Mouse (Mus musculus): ENCODE data around the gene Nbas. TPM values are rescaled to one million over a fixed set of nuclear protein-coding genes. Genes with fewer than 3 reads are reported as not detected.

Nbas gene
- 10.5 TPM in 2 replicates for polyA plus RNA-seq (2011; ENCODE audit: insufficient read depth, insufficient read length, low read depth, missing spikeins)

DNA sequence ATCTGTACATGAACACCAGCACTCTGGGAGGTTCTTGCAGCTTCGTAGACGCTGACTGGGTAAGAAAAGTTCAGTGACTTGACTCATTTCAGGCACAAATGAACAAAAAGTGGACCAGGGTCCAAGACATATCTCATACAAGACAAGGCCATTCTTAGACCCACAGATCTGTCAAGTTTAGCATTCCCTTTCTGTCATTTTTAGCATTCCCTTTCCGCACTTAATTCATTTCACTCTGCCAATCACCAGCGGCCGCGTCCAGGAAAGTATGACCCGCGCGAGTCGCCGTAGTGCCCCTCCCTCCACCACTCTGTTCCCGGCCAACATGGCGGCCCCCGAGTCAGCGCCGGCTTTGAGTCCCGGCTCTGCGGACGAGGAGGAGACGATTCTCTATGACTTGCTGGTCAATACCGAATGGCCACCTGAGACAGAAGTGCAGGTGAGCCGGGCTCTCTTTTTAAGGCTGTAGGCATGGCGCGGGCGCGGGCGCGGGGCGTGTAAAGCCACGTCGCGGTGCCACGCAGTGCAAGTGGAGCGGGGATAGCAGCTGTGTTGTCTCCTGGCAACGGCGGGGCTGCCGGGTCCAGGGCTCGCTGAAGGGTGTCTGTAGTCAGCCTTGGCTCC lies at the start of gene Nbas:
TSS of gene Nbas (plus strand) at position 308 of the 624 bp plus-strand sequence.
- no peak within 1 kb of the TSS for H3K27ac ChIP-seq (ENCODE audit: insufficient read depth, low read length)
- no peak for TF ChIP-seq CTCF (IDR thresholded peaks at IDR 0.05; ENCODE audit: low read depth, low read length)
- no peak for TF ChIP-seq EP300 (IDR thresholded peaks at IDR 0.05; ENCODE audit: insufficient read depth, low read depth, low read length)
- TF ChIP-seq POLR2A (IDR thresholded peaks at IDR 0.05; ENCODE audit: insufficient read depth, low read length), result no peak
- H3K4me3 ChIP-seq (ENCODE audit: low read depth, low read length), result peak within 1 kb of the TSS; percentile 91
- no peaks in the 10 kb centered on the region for H3K4me1 ChIP-seq (ENCODE audit: control insufficient read depth, insufficient read depth, low read length)
- no peaks in the 10 kb centered on the region for H3K9me3 ChIP-seq (replicated peaks; ENCODE audit: control insufficient read depth, insufficient read depth, low read length, poor library complexity, severe bottlenecking)
- H3K36me3 ChIP-seq (ENCODE audit: control insufficient read depth, insufficient read depth, low read length, poor library complexity, severe bottlenecking), result no peaks in the 10 kb centered on the region
- peak within 1 kb of the TSS; percentile 72 for H3K9ac ChIP-seq (ENCODE audit: low read depth, poor library complexity, severe bottlenecking)
- H3K27me3 ChIP-seq (ENCODE audit: control insufficient read depth, insufficient read depth, low read length, poor library complexity, severe bottlenecking), result no peaks in the 10 kb centered on the region

DNA sequence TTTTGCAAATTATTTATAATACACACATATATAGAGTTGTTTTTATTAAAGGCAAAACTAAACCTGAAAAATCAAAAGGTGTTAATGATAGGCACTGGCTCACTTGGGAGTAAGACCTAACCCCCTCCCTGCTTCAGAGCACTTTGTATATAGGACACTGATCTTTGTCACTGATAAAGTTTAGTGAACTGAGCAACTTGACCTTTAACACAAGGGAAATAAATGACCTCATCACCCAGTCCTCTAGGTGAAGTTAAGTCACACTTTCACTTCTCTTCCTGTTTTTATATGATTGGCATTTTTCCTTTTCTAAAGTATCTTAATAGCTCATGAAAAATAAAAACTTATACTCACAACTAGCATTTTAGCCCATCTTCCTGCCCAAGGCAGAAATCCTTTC lies 26.5 kb upstream of the Nbas start:
- Histone ChIP-seq H3K27ac (ENCODE audit: insufficient read depth, low read length) (no peak overlapping the region), H3K9me3 (replicated peaks; ENCODE audit: control insufficient read depth, insufficient read depth, low read length, poor library complexity, severe bottlenecking) (no peaks in the 10 kb centered on the region), H3K4me1 (ENCODE audit: control insufficient read depth, insufficient read depth, low read length) (no peaks in the 10 kb centered on the region), H3K27me3 (ENCODE audit: control insufficient read depth, insufficient read depth, low read length, poor library complexity, severe bottlenecking) (no peaks in the 10 kb centered on the region), H3K9ac (ENCODE audit: low read depth, poor library complexity, severe bottlenecking) (no peak overlapping the region), H3K36me3 (ENCODE audit: control insufficient read depth, insufficient read depth, low read length, poor library complexity, severe bottlenecking) (peaks cover 61% of the 10 kb centered on the region), H3K4me3 (ENCODE audit: low read depth, low read length) (no peak overlapping the region)
- TF ChIP-seq POLR2A (IDR thresholded peaks at IDR 0.05; ENCODE audit: insufficient read depth, low read length), result no peak
- TF ChIP-seq EP300 (IDR thresholded peaks at IDR 0.05; ENCODE audit: insufficient read depth, low read depth, low read length), result no peak

DNA sequence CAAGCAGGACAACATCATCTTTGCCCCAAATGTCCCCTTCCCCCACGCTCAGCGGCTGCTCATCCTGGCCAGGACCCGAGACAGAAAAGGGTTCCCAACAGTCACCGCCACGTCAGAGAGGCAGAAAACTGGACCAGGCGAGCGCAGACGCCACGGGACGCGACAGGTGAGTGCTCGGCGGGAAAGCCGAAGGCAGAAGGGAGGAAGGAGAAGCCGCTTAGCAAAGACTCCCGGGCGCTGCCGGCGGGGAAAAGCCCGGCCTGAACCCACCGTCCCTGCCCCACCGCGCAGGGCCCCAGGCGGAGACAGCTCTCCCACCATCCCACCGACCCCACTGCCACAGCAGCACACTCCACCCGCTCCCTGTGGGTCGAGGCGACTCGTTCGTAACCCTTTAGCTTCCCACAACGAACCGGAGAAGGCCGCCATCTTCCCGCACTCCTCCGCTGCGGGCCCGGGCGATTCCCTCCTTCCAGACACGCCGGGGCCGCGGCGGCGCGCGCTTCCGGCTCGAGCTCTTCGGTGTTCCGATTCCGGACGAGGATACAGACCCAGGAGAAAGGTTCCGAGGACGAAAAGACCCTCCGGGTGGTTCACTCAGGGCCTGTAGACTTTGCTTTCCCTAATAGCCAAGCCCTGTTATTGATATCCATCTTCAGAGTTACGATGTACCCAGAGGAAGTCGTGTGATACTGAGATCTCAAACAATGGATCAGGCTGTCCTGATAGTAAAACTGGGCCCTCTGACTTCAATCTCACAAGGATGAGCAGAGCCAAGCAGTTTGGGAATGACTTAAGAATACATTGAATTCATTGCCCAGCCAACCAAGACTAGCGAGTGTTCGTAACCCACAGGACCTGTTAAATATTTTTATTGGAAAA lies 20.0 kb upstream of the Nbas start, which contains the start of gene Ddx1:
TSS of gene Ddx1 (minus strand) at position 523 of the 882 bp plus-strand sequence.
- H3K9me3 ChIP-seq (replicated peaks; ENCODE audit: control insufficient read depth, insufficient read depth, low read length, poor library complexity, severe bottlenecking), result no peaks in the 10 kb centered on the region
- peak within 1 kb of the TSS; percentile 86 for H3K4me3 ChIP-seq (ENCODE audit: low read depth, low read length)
- H3K27ac ChIP-seq (ENCODE audit: insufficient read depth, low read length), result no peak within 1 kb of the TSS
- H3K9ac ChIP-seq (ENCODE audit: low read depth, poor library complexity, severe bottlenecking), result peak within 1 kb of the TSS; percentile 97
- no peaks in the 10 kb centered on the region for H3K4me1 ChIP-seq (ENCODE audit: control insufficient read depth, insufficient read depth, low read length)
- no peak for TF ChIP-seq POLR2A (IDR thresholded peaks at IDR 0.05; ENCODE audit: insufficient read depth, low read length)
- TF ChIP-seq EP300 (IDR thresholded peaks at IDR 0.05; ENCODE audit: insufficient read depth, low read depth, low read length), result no peak
- TF ChIP-seq CTCF (IDR thresholded peaks at IDR 0.05; ENCODE audit: low read depth, low read length), result no peak
- peaks cover 15% of the 10 kb centered on the region for H3K36me3 ChIP-seq (ENCODE audit: control insufficient read depth, insufficient read depth, low read length, poor library complexity, severe bottlenecking)
- no peaks in the 10 kb centered on the region for H3K27me3 ChIP-seq (ENCODE audit: control insufficient read depth, insufficient read depth, low read length, poor library complexity, severe bottlenecking)

DNA sequence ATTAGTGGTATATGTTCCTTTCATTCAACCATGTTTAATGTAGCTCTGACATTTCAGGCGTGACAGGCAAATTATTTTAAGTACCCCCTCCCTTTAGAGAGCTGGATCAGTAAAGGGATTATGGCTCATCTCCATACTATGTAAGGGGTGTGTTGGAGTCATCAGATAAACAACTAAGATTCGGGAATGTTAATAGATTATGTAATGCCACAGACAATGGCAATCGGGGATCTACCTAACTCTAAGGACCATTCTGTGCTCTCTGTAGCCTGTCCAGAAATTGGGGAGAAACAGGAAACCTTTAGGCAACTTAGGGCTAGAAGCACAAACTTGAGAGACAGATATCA lies 19.4 kb upstream of the Nbas start:
- Histone ChIP-seq H3K4me1 (ENCODE audit: control insufficient read depth, insufficient read depth, low read length) (no peaks in the 10 kb centered on the region), H3K9me3 (replicated peaks; ENCODE audit: control insufficient read depth, insufficient read depth, low read length, poor library complexity, severe bottlenecking) (no peaks in the 10 kb centered on the region), H3K4me3 (ENCODE audit: low read depth, low read length) (no peak overlapping the region), H3K27ac (ENCODE audit: insufficient read depth, low read length) (no peak overlapping the region), H3K9ac (ENCODE audit: low read depth, poor library complexity, severe bottlenecking) (no peak overlapping the region), H3K36me3 (ENCODE audit: control insufficient read depth, insufficient read depth, low read length, poor library complexity, severe bottlenecking) (peaks cover 12% of the 10 kb centered on the region), H3K27me3 (ENCODE audit: control insufficient read depth, insufficient read depth, low read length, poor library complexity, severe bottlenecking) (no peaks in the 10 kb centered on the region)
- TF ChIP-seq POLR2A (IDR thresholded peaks at IDR 0.05; ENCODE audit: insufficient read depth, low read length), result no peak
- no peak for TF ChIP-seq EP300 (IDR thresholded peaks at IDR 0.05; ENCODE audit: insufficient read depth, low read depth, low read length)
- TF ChIP-seq CTCF (IDR thresholded peaks at IDR 0.05; ENCODE audit: low read depth, low read length), result no peak

DNA sequence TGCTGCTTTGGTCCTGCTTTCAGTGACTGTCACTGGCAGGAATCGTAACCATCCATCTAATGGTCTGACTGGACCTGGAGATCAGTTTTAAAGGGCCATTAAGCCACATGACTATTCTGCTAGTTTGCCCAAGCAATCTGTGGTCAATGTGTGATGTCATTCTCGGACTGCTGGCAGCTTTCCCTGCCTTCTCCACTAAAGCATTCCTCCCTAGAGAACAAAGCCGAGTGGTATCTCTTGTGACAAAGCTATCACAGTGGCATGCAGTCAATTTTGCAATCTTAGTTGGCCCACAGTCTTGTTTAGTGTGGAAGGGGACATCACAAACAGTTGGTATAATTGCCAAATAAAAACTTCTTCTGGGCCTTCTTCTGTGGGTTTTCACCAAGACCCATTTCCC lies 13.9 kb upstream of the Nbas start:
- no peak overlapping the region for H3K9ac ChIP-seq (ENCODE audit: low read depth, poor library complexity, severe bottlenecking)
- H3K4me1 ChIP-seq (ENCODE audit: control insufficient read depth, insufficient read depth, low read length), result no peaks in the 10 kb centered on the region
- TF ChIP-seq POLR2A (IDR thresholded peaks at IDR 0.05; ENCODE audit: insufficient read depth, low read length) (no peak), EP300 (IDR thresholded peaks at IDR 0.05; ENCODE audit: insufficient read depth, low read depth, low read length) (no peak)
- H3K9me3 ChIP-seq (replicated peaks; ENCODE audit: control insufficient read depth, insufficient read depth, low read length, poor library complexity, severe bottlenecking), result no peaks in the 10 kb centered on the region
- no peaks in the 10 kb centered on the region; the same call in 1 of the 2 replicates for H3K27me3 ChIP-seq (ENCODE audit: control insufficient read depth, insufficient read depth, low read length, poor library complexity, severe bottlenecking)
- H3K36me3 ChIP-seq (ENCODE audit: control insufficient read depth, insufficient read depth, low read length, poor library complexity, severe bottlenecking), result no peaks in the 10 kb centered on the region
- H3K27ac ChIP-seq (ENCODE audit: insufficient read depth, low read length), result no peak overlapping the region
- H3K4me3 ChIP-seq (ENCODE audit: low read depth, low read length), result no peak overlapping the region

DNA sequence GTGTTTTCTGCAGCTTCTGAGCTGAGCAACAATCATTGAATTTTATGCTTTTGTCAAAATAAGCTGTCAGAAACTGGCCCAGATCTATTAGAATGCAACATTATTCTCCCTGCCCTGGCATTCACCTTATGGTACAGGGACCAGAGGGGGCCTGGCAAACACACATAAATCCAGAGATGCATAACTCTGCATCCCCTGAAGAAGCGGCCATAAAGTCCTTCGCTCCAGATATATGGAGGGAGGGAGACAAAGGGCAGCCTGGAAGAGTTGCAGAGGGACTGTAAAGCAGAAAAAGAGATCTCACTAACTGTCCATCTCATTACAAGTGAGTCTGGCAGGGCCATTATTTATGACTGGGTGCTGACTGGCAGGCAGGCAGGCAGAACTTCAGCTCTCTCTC lies 13.2 kb upstream of the Nbas start:
- Histone ChIP-seq H3K9ac (ENCODE audit: low read depth, poor library complexity, severe bottlenecking) (no peak overlapping the region), H3K4me1 (ENCODE audit: control insufficient read depth, insufficient read depth, low read length) (no peaks in the 10 kb centered on the region), H3K4me3 (ENCODE audit: low read depth, low read length) (no peak overlapping the region), H3K27ac (ENCODE audit: insufficient read depth, low read length) (no peak overlapping the region), H3K9me3 (replicated peaks; ENCODE audit: control insufficient read depth, insufficient read depth, low read length, poor library complexity, severe bottlenecking) (no peaks in the 10 kb centered on the region), H3K27me3 (ENCODE audit: control insufficient read depth, insufficient read depth, low read length, poor library complexity, severe bottlenecking) (no peaks in the 10 kb centered on the region; the same call in 1 of the 2 replicates), H3K36me3 (ENCODE audit: control insufficient read depth, insufficient read depth, low read length, poor library complexity, severe bottlenecking) (no peaks in the 10 kb centered on the region)
- no peak for TF ChIP-seq CTCF (IDR thresholded peaks at IDR 0.05; ENCODE audit: low read depth, low read length)
- no peak for TF ChIP-seq POLR2A (IDR thresholded peaks at IDR 0.05; ENCODE audit: insufficient read depth, low read length)
- no peak for TF ChIP-seq EP300 (IDR thresholded peaks at IDR 0.05; ENCODE audit: insufficient read depth, low read depth, low read length)
